Mouse (Mus musculus): ENCODE data around the gene Col6a3. TPM values are rescaled to one million over a fixed set of nuclear protein-coding genes. Genes with fewer than 3 reads are reported as not detected.

Col6a3 gene
- polyA plus RNA-seq, 1 experiment from 2014 or later = 2.2 TPM

- no peak overlapping the region for H3K9ac ChIP-seq
- 0 out of 2 replicates have a peak, but pooled peaks cover 4% of the 10 kb centered on the region for H3K27me3 ChIP-seq
- H3K4me2 ChIP-seq = no peak overlapping the region
- ATAC-seq = no peak
- H3K9me3 ChIP-seq (replicated peaks) = no peaks in the 10 kb centered on the region
- no peak overlapping the region for H3K27ac ChIP-seq
- no peak overlapping the region for H3K4me3 ChIP-seq
- WGBS = 92% methylated on average over 4 of the region's 4 CpGs
- H3K36me3 ChIP-seq (ENCODE audit: poor library complexity, severe bottlenecking) = no peaks in the 10 kb centered on the region
- H3K4me1 ChIP-seq = peaks cover 7% of the 10 kb centered on the region; the same call in 1 of the 2 replicates
Observed at GRCm38 (mm10) chr1:90838657-90839056, 5.1 kb downstream of the Col6a3 start.

GRCm38 (mm10) chr1:90838221-90838620 lies 5.5 kb downstream of the Col6a3 start:
- ATAC-seq = no peak
- Histone ChIP-seq H3K4me2 (no peak overlapping the region), H3K36me3 (ENCODE audit: poor library complexity, severe bottlenecking) (no peaks in the 10 kb centered on the region), H3K9ac (no peak overlapping the region), H3K27me3 (0 out of 2 replicates have a peak, but pooled peaks cover 4% of the 10 kb centered on the region), H3K9me3 (replicated peaks) (no peaks in the 10 kb centered on the region), H3K4me3 (no peak overlapping the region), H3K4me1 (peaks cover 7% of the 10 kb centered on the region; the same call in 1 of the 2 replicates), H3K27ac (no peak overlapping the region)
- WGBS = 63% methylated on average over 12 of the region's 12 CpGs

- H3K4me2 ChIP-seq = no peak overlapping the region
- WGBS = 62% methylated on average over 5 of the region's 5 CpGs
- no peak overlapping the region for H3K27ac ChIP-seq
- 0 out of 2 replicates have a peak, but pooled peaks cover 4% of the 10 kb centered on the region for H3K27me3 ChIP-seq
- ATAC-seq = no peak
- no peaks in the 10 kb centered on the region for H3K9me3 ChIP-seq (replicated peaks)
- H3K9ac ChIP-seq = no peak overlapping the region
- H3K36me3 ChIP-seq (ENCODE audit: poor library complexity, severe bottlenecking) = no peaks in the 10 kb centered on the region
- H3K4me3 ChIP-seq = no peak overlapping the region
- H3K4me1 ChIP-seq = peaks cover 7% of the 10 kb centered on the region; the same call in 1 of the 2 replicates
Observed at GRCm38 (mm10) chr1:90836178-90836740, 7.5 kb downstream of the Col6a3 start.

GRCm38 (mm10) chr1:90834701-90835100 lies 9.1 kb downstream of the Col6a3 start:
- no peaks in the 10 kb centered on the region for H3K27me3 ChIP-seq
- no peak overlapping the region for H3K4me2 ChIP-seq
- H3K9ac ChIP-seq = no peak overlapping the region
- ATAC-seq = no peak
- WGBS = 58% methylated on average over 6 of the region's 6 CpGs
- H3K4me1 ChIP-seq = peaks cover 7% of the 10 kb centered on the region; the same call in 1 of the 2 replicates
- H3K36me3 ChIP-seq (ENCODE audit: poor library complexity, severe bottlenecking) = no peaks in the 10 kb centered on the region
- no peak overlapping the region for H3K27ac ChIP-seq
- no peak overlapping the region for H3K4me3 ChIP-seq
- H3K9me3 ChIP-seq (replicated peaks) = no peaks in the 10 kb centered on the region

- no peak for ATAC-seq
- no peaks in the 10 kb centered on the region for H3K27me3 ChIP-seq
- no peak overlapping the region for H3K4me2 ChIP-seq
- no peaks in the 10 kb centered on the region for H3K9me3 ChIP-seq (replicated peaks)
- H3K9ac ChIP-seq = no peak overlapping the region
- no peak overlapping the region for H3K4me3 ChIP-seq
- H3K4me1 ChIP-seq = no peaks in the 10 kb centered on the region
- no peak overlapping the region for H3K27ac ChIP-seq
- WGBS = 66% methylated on average over 6 of the region's 6 CpGs
- no peaks in the 10 kb centered on the region for H3K36me3 ChIP-seq (ENCODE audit: poor library complexity, severe bottlenecking)
Observed at GRCm38 (mm10) chr1:90830006-90830405, 13.8 kb downstream of the Col6a3 start.

- Histone ChIP-seq H3K4me2 (no peak overlapping the region), H3K4me3 (no peak overlapping the region), H3K27ac (no peak overlapping the region), H3K9me3 (replicated peaks) (no peaks in the 10 kb centered on the region), H3K27me3 (no peaks in the 10 kb centered on the region), H3K4me1 (no peaks in the 10 kb centered on the region), H3K36me3 (ENCODE audit: poor library complexity, severe bottlenecking) (no peaks in the 10 kb centered on the region), H3K9ac (no peak overlapping the region)
- no peak for ATAC-seq
- WGBS = 61% methylated on average over 15 of the region's 15 CpGs
Observed at GRCm38 (mm10) chr1:90813226-90813625, 30.5 kb downstream of the Col6a3 start.

GRCm38 (mm10) chr1:90808930-90809329 lies 34.8 kb downstream of the Col6a3 start:
- Histone ChIP-seq H3K27me3 (no peaks in the 10 kb centered on the region), H3K4me1 (no peaks in the 10 kb centered on the region), H3K9me3 (replicated peaks) (no peaks in the 10 kb centered on the region), H3K36me3 (ENCODE audit: poor library complexity, severe bottlenecking) (no peaks in the 10 kb centered on the region), H3K4me2 (no peak overlapping the region), H3K27ac (no peak overlapping the region), H3K4me3 (no peak overlapping the region), H3K9ac (no peak overlapping the region)
- 82% methylated on average over 9 of the region's 9 CpGs for WGBS
- no peak for ATAC-seq

GRCm38 (mm10) chr1:90803104-90803503 lies 40.7 kb downstream of the Col6a3 start:
- no peak overlapping the region for H3K9ac ChIP-seq
- no peak for ATAC-seq
- no peaks in the 10 kb centered on the region for H3K4me1 ChIP-seq
- H3K9me3 ChIP-seq (replicated peaks) = no peaks in the 10 kb centered on the region
- no peaks in the 10 kb centered on the region for H3K27me3 ChIP-seq
- no peaks in the 10 kb centered on the region for H3K36me3 ChIP-seq (ENCODE audit: poor library complexity, severe bottlenecking)
- 85% methylated on average over 4 of the region's 4 CpGs for WGBS
- no peak overlapping the region for H3K4me2 ChIP-seq
- H3K4me3 ChIP-seq = no peak overlapping the region
- no peak overlapping the region for H3K27ac ChIP-seq

GRCm38 (mm10) chr1:90801067-90801466 lies 42.7 kb downstream of the Col6a3 start:
- 85% methylated on average over 13 of the region's 13 CpGs for WGBS

GRCm38 (mm10) chr1:90800466-90800865 lies 43.3 kb downstream of the Col6a3 start:
- ATAC-seq = no peak

More at GRCm38 (mm10) chr1:90801067-90801466, 42.7 kb downstream of the Col6a3 start:
- no peaks in the 10 kb centered on the region for H3K27me3 ChIP-seq
- H3K36me3 ChIP-seq (ENCODE audit: poor library complexity, severe bottlenecking) = no peaks in the 10 kb centered on the region
- no peak overlapping the region for H3K9ac ChIP-seq
- H3K4me2 ChIP-seq = no peak overlapping the region
- no peak overlapping the region for H3K4me3 ChIP-seq
- no peaks in the 10 kb centered on the region for H3K9me3 ChIP-seq (replicated peaks)
- no peak overlapping the region for H3K27ac ChIP-seq
- ATAC-seq = no peak
- H3K4me1 ChIP-seq = no peaks in the 10 kb centered on the region

GRCm38 (mm10) chr1:90797276-90797891 lies 46.4 kb downstream of the Col6a3 start:
- no peaks in the 10 kb centered on the region for H3K9me3 ChIP-seq (replicated peaks)
- H3K27ac ChIP-seq = no peak overlapping the region
- H3K36me3 ChIP-seq (ENCODE audit: poor library complexity, severe bottlenecking) = no peaks in the 10 kb centered on the region
- H3K4me1 ChIP-seq = no peaks in the 10 kb centered on the region
- no peaks in the 10 kb centered on the region for H3K27me3 ChIP-seq
- no peak overlapping the region for H3K4me2 ChIP-seq
- no peak overlapping the region for H3K4me3 ChIP-seq
- WGBS = 79% methylated on average over 6 of the region's 6 CpGs
- H3K9ac ChIP-seq = no peak overlapping the region
- no peak for ATAC-seq

More at GRCm38 (mm10) chr1:90800466-90800865, 43.3 kb downstream of the Col6a3 start:
- Histone ChIP-seq H3K4me3 (no peak overlapping the region), H3K27me3 (no peaks in the 10 kb centered on the region), H3K9me3 (replicated peaks) (no peaks in the 10 kb centered on the region), H3K4me1 (no peaks in the 10 kb centered on the region), H3K27ac (no peak overlapping the region), H3K4me2 (no peak overlapping the region), H3K9ac (no peak overlapping the region), H3K36me3 (ENCODE audit: poor library complexity, severe bottlenecking) (no peaks in the 10 kb centered on the region)
- 83% methylated on average over 3 of the region's 3 CpGs for WGBS

- 94% methylated on average over 4 of the region's 4 CpGs for WGBS
- no peaks in the 10 kb centered on the region for H3K4me1 ChIP-seq
Observed at GRCm38 (mm10) chr1:90793368-90793767, 50.4 kb downstream of the Col6a3 start.

More at GRCm38 (mm10) chr1:90793368-90793767, 50.4 kb downstream of the Col6a3 start:
- H3K9ac ChIP-seq = no peak overlapping the region
- ATAC-seq = no peak
- H3K4me3 ChIP-seq = no peak overlapping the region
- no peak overlapping the region for H3K27ac ChIP-seq
- H3K4me2 ChIP-seq = no peak overlapping the region
- H3K27me3 ChIP-seq = no peaks in the 10 kb centered on the region
- H3K36me3 ChIP-seq (ENCODE audit: poor library complexity, severe bottlenecking) = no peaks in the 10 kb centered on the region
- H3K9me3 ChIP-seq (replicated peaks) = no peaks in the 10 kb centered on the region

All from forebrain, embryonic 13.5 days (tissue).